Mouse (Mus musculus): Measurements from ENCODE around the gene Hoxc4. TPM values are rescaled to one million over a fixed set of nuclear protein-coding genes. Genes with fewer than 3 reads are reported as not detected.
A peak's percentile ranks its signal among the peaks of the same experiment; 100 is the strongest.

The Hoxc4 gene
- polyA plus RNA-seq, 1 experiment from 2014 or later = 0.57 TPM

DNA sequence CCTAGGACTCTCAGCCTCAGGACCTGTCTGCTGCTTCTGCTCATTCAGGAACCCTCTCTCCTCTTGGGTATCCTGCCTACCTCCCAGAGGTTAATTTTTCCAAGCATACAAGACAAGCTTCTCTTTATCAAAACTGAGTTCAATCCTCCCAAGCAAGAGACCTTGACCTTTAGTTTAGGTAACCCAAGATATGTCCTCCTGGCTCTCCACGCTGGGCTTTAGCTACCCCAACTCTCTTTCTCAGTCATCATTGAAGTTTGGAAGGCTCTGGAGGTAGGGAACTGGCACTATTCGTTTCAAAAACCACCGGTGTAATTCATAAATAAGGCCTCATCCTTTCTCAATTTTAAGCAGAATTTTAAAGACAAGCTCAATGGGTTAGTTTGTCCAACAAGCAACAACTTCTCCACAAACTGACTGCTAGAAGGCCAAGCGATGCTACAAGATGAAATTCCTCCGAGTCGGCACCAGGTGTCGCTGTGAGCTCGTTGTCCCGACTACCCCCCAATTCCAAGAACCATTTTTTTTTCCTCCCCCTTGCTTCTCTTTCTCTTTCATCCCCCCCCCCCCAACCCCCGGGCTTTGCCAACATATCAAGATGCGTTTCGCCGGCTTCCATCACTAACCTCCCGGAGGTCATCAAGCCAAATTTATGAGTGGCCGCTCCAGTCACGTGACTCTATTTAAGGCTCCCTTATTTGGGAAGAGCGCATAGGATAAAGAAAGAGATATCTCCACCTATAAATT, 5.3 kb upstream of the Hoxc4 start:
- Histone ChIP-seq H3K27ac (ENCODE audit: poor library complexity, severe bottlenecking) (no peak overlapping the region), H3K27me3 (replicated peaks) (peaks cover 98% of the 10 kb centered on the region), H3K9me3 (replicated peaks) (no peaks in the 10 kb centered on the region), H3K4me3 (peak overlapping the region; percentile 25; the same call in 1 of the 2 replicates), H3K36me3 (no peaks in the 10 kb centered on the region), H3K4me2 (peak overlapping the region; percentile 49), H3K4me1 (replicated peaks) (peaks cover 12% of the 10 kb centered on the region), H3K9ac (no peak overlapping the region)
- no peak for ATAC-seq (ENCODE audit: insufficient number of reproducible peaks, low FRiP score)
- 3% methylated on average over 17 of the region's 17 CpGs for WGBS

DNA sequence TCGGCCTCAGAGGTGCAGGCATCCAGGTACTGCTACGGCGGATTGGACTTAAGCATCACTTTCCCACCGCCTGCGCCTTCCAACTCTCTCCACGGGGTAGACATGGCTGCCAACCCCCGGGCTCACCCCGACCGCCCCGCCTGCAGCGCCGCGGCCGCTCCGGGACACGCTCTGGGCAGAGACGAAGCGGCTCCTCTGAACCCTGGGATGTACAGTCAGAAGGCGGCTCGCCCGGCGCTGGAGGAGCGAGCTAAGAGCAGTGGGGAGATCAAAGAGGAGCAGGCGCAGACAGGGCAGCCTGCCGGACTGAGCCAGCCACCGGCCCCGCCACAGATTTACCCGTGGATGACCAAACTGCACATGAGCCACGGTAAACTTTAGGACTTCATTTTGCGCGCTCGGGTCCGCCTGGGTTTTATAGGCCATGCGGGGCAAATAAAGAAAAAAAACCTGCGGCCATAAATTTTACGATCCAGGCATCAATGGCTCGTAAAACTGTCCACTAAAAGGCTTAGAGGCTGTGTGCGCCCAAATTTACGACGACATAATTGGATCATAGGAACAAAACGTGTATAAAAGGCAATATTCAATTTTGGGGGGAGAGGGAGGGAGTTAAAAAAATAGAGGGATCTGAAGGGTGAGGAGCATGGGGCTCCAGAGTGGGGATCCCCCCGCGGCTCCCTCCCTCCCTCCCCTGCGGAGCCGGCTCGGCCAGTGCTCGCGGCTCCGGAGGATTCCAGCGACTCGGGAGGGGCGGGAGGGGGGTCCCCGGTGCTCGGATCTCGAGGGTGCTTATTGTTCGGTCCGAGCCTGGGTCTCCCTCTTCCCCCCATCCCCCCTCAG, 4.3 kb upstream of the Hoxc4 start:
- WGBS = under 1% methylated on average over 56 of the region's 57 CpGs
- Histone ChIP-seq H3K4me2 (peak overlapping the region; percentile 49), H3K27ac (ENCODE audit: poor library complexity, severe bottlenecking) (no peak overlapping the region), H3K27me3 (replicated peaks) (peaks cover 98% of the 10 kb centered on the region), H3K4me1 (replicated peaks) (peaks cover 12% of the 10 kb centered on the region), H3K4me3 (peak overlapping the region; percentile 25), H3K36me3 (no peaks in the 10 kb centered on the region), H3K9ac (no peak overlapping the region), H3K9me3 (replicated peaks) (no peaks in the 10 kb centered on the region)
- no peak for ATAC-seq (ENCODE audit: insufficient number of reproducible peaks, low FRiP score)

DNA sequence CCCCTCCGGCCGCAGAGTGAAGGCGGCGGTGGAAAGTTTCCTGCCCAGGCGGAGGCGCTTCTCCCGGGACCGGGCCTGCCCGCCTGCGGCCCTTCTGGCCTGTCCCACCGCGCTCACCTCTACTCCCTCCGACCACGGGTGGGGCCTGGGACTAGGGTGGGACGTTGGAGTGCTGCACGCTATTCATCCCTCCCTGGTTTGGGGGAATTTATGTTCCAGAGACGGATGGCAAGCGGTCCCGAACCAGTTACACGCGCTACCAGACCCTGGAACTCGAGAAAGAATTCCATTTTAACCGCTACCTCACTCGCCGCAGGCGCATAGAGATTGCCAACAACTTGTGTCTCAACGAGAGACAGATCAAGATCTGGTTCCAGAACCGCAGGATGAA, 3.7 kb upstream of the Hoxc4 start:
- Histone ChIP-seq H3K27me3 (replicated peaks) (peaks cover 98% of the 10 kb centered on the region), H3K9ac (no peak overlapping the region), H3K4me3 (no peak overlapping the region; the same call in 1 of the 2 replicates), H3K27ac (ENCODE audit: poor library complexity, severe bottlenecking) (no peak overlapping the region), H3K9me3 (replicated peaks) (no peaks in the 10 kb centered on the region), H3K36me3 (no peaks in the 10 kb centered on the region), H3K4me1 (replicated peaks) (peaks cover 12% of the 10 kb centered on the region), H3K4me2 (peak overlapping the region; percentile 18; the same call in 1 of the 2 replicates)
- no peak for ATAC-seq (ENCODE audit: insufficient number of reproducible peaks, low FRiP score)
- under 1% methylated on average over 28 of the region's 28 CpGs for WGBS

DNA sequence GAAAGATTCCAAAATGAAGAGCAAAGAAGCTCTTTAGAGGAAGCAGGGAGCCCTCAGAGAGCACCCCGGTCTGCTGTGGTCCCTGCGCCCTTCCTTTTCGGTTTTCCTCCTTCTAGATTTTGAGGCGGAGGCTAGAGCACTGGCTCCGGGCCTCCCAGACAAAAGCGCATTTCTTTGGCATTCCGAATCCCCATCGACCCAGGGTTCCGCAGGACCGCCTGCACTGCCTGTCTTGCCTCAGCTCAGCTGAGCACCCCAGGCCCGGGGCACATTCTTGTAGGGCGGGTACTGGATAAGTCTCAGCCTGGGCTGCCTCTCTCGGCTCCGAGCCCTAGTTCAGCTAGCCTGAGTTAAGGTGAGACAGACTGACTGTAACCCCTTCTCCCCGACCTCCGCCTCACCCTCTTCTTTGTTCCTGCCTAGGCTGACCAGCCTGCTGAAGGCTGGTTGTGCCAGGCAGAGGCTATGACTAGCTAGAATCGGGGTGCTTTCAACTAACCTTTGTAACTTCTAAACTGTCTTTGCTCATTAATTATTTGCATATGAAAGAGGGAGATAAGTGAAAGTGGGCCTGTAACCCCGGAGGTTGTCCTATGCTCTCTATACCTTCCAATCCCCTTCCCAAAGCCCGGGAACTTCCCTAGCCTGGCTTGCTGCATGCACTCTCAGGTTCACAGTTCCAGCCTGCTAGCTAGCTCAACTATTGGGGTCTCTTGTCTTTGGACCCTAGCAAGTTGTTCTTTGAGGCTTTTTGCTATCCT, 3.1 kb upstream of the Hoxc4 start:
- Histone ChIP-seq H3K9me3 (replicated peaks) (no peaks in the 10 kb centered on the region), H3K4me2 (no peak overlapping the region), H3K9ac (no peak overlapping the region), H3K27ac (ENCODE audit: poor library complexity, severe bottlenecking) (no peak overlapping the region), H3K27me3 (replicated peaks) (peaks cover 98% of the 10 kb centered on the region), H3K4me3 (no peak overlapping the region), H3K4me1 (replicated peaks) (peaks cover 12% of the 10 kb centered on the region), H3K36me3 (no peaks in the 10 kb centered on the region)
- WGBS = 1% methylated on average over 19 of the region's 19 CpGs
- no peak for ATAC-seq (ENCODE audit: insufficient number of reproducible peaks, low FRiP score)

DNA sequence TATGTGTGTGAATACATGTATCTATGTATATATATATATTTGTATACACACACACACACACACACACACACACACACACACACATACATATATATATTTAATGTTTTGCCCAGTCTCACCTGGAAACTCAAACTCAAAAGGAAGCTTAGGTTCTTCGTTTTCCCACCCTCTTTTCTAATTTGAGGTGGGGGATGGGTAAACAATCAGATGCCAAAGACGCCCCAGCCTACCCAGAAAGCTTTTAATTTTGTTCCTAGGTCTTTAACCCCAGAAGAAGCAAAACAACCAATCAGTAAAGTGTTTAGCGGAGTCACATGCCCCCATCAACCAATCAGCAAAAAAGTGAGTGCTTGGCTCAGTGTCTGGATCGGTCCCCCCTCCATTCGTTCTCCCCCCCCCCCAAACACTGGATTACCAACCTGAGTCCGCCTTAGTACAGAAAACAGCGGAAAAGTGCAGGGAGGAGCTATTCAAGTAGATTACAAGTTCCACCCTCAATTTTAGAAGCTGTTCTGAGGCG, 2.2 kb downstream of the Hoxc4 start:
- H3K9me3 ChIP-seq (replicated peaks) = no peaks in the 10 kb centered on the region
- H3K27ac ChIP-seq (ENCODE audit: poor library complexity, severe bottlenecking) = no peak overlapping the region
- H3K4me3 ChIP-seq = no peak overlapping the region
- WGBS = under 1% methylated on average over 8 of the region's 8 CpGs
- no peak overlapping the region for H3K9ac ChIP-seq
- H3K4me1 ChIP-seq (replicated peaks) = no peaks in the 10 kb centered on the region
- peaks cover 96% of the 10 kb centered on the region for H3K27me3 ChIP-seq (replicated peaks)
- H3K36me3 ChIP-seq = no peaks in the 10 kb centered on the region
- H3K4me2 ChIP-seq = no peak overlapping the region
- no peak for ATAC-seq (ENCODE audit: insufficient number of reproducible peaks, low FRiP score)

DNA sequence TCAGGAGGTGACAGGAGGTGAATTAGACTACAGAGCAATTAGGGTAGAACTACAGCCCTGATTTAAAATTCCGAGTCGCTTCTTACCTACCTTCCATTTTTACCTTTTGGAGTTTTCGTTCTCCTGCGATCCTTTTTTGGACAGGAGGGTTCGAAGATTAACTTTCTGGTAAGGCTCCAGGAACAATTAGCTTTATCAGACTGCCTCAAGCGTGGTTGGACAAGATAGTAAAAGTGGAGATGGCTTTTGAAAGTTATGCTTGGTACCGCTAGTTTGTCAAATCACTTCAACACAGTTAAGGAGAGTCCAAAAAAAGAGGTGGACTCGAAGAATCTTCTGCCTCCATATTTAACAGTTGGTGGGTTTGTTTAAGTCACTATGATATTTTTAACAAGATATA, 2.8 kb downstream of the Hoxc4 start:
- no peaks in the 10 kb centered on the region for H3K4me1 ChIP-seq (replicated peaks)
- H3K9ac ChIP-seq = no peak overlapping the region
- no peaks in the 10 kb centered on the region for H3K9me3 ChIP-seq (replicated peaks)
- H3K4me2 ChIP-seq = no peak overlapping the region
- peaks cover 96% of the 10 kb centered on the region for H3K27me3 ChIP-seq (replicated peaks)
- no peak overlapping the region for H3K27ac ChIP-seq (ENCODE audit: poor library complexity, severe bottlenecking)
- no peak for ATAC-seq (ENCODE audit: insufficient number of reproducible peaks, low FRiP score)
- no peaks in the 10 kb centered on the region for H3K36me3 ChIP-seq
- 9% methylated on average over 8 of the region's 8 CpGs for WGBS
- no peak overlapping the region for H3K4me3 ChIP-seq

DNA sequence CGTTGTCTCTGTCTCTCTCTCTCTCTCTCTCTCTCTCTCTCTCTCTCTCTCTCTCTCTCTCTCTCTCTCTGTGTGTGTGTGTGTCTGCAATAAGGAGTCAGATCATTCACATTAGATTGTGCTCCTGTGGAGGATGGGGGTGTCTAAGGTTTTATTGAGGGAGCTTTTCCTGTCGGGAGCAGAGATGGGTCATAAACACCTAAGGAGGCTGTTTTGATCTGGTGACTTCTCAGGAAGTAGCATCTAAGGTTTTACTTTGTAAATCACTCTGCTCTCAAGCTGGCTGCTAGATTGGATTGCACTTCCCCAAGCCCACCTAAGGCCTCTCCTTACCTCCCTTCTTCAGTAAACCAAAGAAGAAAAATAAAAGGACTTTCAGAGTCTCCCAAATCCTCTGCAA, 5.4 kb downstream of the Hoxc4 start:
- Histone ChIP-seq H3K27ac (ENCODE audit: poor library complexity, severe bottlenecking) (no peak overlapping the region), H3K36me3 (no peaks in the 10 kb centered on the region), H3K27me3 (replicated peaks) (peaks cover 96% of the 10 kb centered on the region), H3K4me1 (replicated peaks) (no peaks in the 10 kb centered on the region), H3K9ac (no peak overlapping the region), H3K4me3 (no peak overlapping the region), H3K4me2 (no peak overlapping the region), H3K9me3 (replicated peaks) (no peaks in the 10 kb centered on the region)
- ATAC-seq (ENCODE audit: insufficient number of reproducible peaks, low FRiP score) = no peak
- WGBS = 2% methylated on average over 2 of the region's 2 CpGs

DNA sequence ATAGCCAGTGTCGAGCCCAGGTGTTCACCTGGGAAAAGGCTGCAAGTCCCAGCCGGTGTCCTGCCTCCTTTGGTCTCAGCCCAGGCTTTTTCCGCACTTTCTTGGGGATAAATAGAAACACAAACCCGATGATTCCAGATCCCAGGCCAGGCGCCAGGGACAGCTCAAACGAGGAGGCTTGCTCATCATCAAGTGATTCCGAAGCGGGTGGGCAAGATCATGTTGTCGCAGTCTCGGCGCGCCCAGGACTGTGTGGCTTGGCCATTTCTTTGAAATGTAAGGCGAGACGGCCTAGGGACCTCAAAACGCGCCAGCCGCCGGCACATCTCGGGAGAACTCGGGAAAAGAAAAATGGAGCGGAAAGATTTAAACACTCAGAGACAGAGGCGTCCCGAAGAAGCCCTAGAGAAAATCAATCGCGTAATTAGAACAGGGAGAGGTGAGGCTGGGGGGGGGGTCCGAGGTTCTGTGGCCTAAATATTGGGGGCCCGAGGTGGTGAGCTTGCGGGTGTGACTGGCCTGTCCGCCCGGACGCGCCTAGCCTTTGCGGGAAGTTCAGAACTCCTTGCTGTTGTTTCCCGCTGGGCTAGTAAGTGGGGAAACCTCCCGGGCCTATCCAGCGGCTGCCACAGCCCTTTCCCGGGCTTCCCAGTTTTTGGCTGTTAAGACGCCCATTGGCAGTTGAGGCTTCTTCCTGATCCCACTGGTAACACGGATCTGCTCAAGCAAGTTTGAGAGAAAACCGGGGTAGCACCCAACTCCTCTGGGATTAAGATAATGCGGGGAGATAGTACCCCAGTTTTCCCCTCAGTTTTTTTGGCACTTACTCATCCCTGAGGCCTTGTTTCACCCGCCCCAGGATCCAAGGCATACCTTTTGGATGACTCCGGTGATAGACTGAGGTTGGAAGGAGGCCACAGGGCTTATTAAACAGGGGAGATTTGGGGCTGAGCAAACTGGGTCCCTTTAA, 8.8 kb downstream of the Hoxc4 start:
- WGBS = under 1% methylated on average over 43 of the region's 43 CpGs
- no peak overlapping the region for H3K27ac ChIP-seq (ENCODE audit: poor library complexity, severe bottlenecking)
- no peak overlapping the region for H3K4me3 ChIP-seq
- no peak overlapping the region for H3K4me2 ChIP-seq
- H3K9me3 ChIP-seq (replicated peaks) = no peaks in the 10 kb centered on the region
- H3K4me1 ChIP-seq (replicated peaks) = no peaks in the 10 kb centered on the region
- H3K9ac ChIP-seq = no peak overlapping the region
- H3K27me3 ChIP-seq (replicated peaks) = peaks cover 89% of the 10 kb centered on the region
- no peak for ATAC-seq (ENCODE audit: insufficient number of reproducible peaks, low FRiP score)
- no peaks in the 10 kb centered on the region for H3K36me3 ChIP-seq

DNA sequence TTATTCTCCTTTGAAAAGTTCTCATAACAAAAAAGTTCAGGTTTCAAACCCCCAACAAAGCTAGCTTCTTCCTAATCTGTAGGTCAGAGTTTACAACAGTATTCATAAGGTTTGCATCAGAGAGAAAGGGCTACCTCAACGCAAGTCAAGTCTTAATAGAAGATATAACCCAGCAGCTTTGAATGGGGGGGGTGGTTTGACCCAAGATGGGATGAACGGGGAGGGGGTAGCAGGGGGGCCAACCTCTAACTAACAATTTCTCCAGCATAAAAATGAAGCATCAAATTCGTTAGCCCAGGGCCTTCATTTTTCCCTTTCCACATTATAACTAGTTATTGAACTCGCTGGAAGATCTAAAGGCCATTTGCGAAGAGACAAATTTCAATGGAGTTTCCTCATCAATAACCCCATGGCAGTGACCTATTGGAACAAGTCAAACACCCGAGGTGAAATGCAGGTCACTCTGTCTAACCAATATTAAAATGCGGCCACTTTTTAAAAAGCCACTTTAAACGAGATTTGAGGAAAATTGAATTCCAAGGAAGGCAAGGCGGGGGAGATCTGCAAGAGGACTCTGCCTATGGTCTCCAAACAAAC, 10.3 kb downstream of the Hoxc4 start:
- Histone ChIP-seq H3K9ac (no peak overlapping the region), H3K36me3 (no peaks in the 10 kb centered on the region), H3K4me1 (replicated peaks) (peaks cover under 1% of the 10 kb centered on the region; the same call in 1 of the 2 replicates), H3K9me3 (replicated peaks) (no peaks in the 10 kb centered on the region), H3K27me3 (replicated peaks) (peaks cover 90% of the 10 kb centered on the region), H3K4me3 (no peak overlapping the region), H3K27ac (ENCODE audit: poor library complexity, severe bottlenecking) (no peak overlapping the region), H3K4me2 (no peak overlapping the region)
- WGBS = 18% methylated on average over 9 of the region's 9 CpGs
- no peak for ATAC-seq (ENCODE audit: insufficient number of reproducible peaks, low FRiP score)

DNA sequence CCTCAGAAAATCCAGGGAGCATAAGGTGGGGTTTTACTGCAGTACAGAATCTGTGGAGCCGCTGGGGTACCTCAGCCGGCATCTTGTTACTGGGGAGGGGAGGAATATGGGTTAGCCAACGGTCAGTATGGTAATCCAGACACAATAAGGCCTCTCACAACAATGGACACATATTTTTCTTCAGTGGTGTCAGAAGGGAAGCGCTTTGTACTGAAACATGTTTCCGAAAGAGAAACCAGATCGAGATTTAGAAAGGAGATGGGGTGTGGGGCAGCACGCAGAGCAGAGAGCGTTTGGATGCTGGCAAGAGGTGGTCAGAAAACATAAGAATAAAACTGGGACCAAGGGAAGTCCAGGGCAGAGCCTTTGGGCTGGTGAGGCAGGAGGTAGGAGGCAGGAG, 11.4 kb downstream of the Hoxc4 start:
- Histone ChIP-seq H3K27ac (ENCODE audit: poor library complexity, severe bottlenecking) (no peak overlapping the region), H3K9ac (no peak overlapping the region), H3K9me3 (replicated peaks) (no peaks in the 10 kb centered on the region), H3K4me2 (no peak overlapping the region), H3K27me3 (replicated peaks) (peaks cover 90% of the 10 kb centered on the region), H3K36me3 (no peaks in the 10 kb centered on the region), H3K4me3 (no peak overlapping the region), H3K4me1 (replicated peaks) (peaks cover 10% of the 10 kb centered on the region; the same call in 1 of the 2 replicates)
- 8% methylated on average over 8 of the region's 8 CpGs for WGBS
- no peak for ATAC-seq (ENCODE audit: insufficient number of reproducible peaks, low FRiP score)
